Mouse (Mus musculus) erythroblast, embryonic 14.5 days (primary cell): ENCODE results near the gene Pappa.

Experiments
- GATA1 ChIP-seq: IDR thresholded peaks from 2 replicates; pipeline ENCODE4 v1.6.1; 2012; ENCODE audit warnings: low read length, inconsistent platforms, mixed read lengths
- TAL1 ChIP-seq: IDR thresholded peaks from 3 replicates; pipeline ENCODE4 v1.6.1; 2012; ENCODE audit warnings: low read length, inconsistent platforms, mixed read lengths

GRCm38 (mm10) chr4:65402286-65402685 lies 278.3 kb downstream of the Pappa start:
- TF ChIP-seq GATA1 (no peak), TAL1 (no peak)
